ENCODE assay signal across 11 mouse cellular contexts in the genomic region with DNA sequence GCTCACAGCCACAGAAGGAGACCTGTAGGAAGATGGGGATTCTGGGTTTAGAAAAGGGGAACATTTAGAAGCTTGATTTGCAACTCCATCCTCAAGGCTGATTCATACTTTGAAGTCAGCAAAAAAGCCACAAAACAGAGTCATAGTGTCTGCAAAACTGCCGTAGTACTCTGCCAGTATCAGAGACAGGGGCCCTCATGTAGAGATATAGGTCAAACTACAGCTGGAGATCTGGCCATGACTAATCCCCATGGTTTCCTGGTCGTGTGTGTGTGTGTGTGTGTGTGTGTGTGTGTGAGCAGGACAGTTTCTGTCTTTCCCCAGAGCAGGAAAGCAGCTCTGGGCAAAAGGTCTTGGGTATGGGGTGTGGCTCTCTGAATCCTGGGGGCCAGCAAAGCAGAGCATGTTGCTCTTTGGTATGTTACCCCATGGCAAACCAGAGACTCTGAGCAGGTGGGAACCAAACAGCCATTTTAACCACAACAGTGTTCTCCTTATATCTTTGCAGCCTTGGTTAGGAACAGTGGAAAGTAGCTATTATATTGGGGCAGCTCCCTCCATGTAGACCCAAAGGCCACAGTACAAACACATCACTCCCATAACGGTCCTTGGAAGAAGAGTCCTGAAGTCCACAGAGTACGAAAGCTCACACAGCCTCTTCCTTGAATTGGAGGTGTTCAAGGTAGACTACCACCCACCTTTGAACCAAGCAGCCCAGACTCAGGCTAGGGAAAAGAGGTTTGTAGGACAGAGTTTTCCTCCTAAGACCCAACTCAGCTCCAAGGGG. TPM values are rescaled to one million over a fixed set of nuclear protein-coding genes. Genes with fewer than 3 reads are reported as not detected.
DNase-seq lines count a peak whose midpoint lies in the region; ATAC-seq lines count a peak whose summit lies in the region.
"Had no signal": no experiment of that assay in that cellular context is flagged by ENCODE, and none has a peak within 500 bp of the region (broad histone marks: within the 10 kb centered on the region; RNA-seq: fewer than 3 reads in every experiment).

No protein-coding gene starts in this region.

- ATAC-seq in megakaryocyte, adult 5-6 weeks (ENCODE audit: poor library complexity, severe bottlenecking): peak; percentile 25; the same call in 1 of the 2 replicates

- H3K27ac ChIP-seq in embryonic facial prominence, embryonic 10.5 days (replicated peaks): no peak overlapping the region

- 77% methylated on average over 4 of the region's 4 CpGs for WGBS in embryonic facial prominence, embryonic 10.5 days

- peak; percentile 93 for DNase-seq in heart, adult 11 months
- no peak for DNase-seq in heart, postnatal 14 days
- peak; percentile 63 for DNase-seq in 3134 (ENCODE audit: extremely low read depth, insufficient read length, low spot score)
- DNase-seq in adrenal gland, postnatal 10 days: peak; percentile 61
- DNase-seq in embryonic facial prominence, embryonic 10.5 days (ENCODE audit: low spot score): no peak
- no peak for DNase-seq in frontal cortex, postnatal 25 days (ENCODE audit: low spot score in 2 of 2)
- no peak for DNase-seq in layer of hippocampus, adult 9-11 months
- DNase-seq: kidney, adult 9 months; left cerebral cortex, postnatal 4 days; lung, postnatal 10 days had no signal

- no peak overlapping the region for H3K4me3 ChIP-seq in embryonic facial prominence, embryonic 10.5 days

- H3K4me1 ChIP-seq in embryonic facial prominence, embryonic 10.5 days: peaks cover 16% of the 10 kb centered on the region

- peaks cover 10% of the 10 kb centered on the region for H3K36me3 ChIP-seq in embryonic facial prominence, embryonic 10.5 days (replicated peaks)

- H3K9me3 ChIP-seq in embryonic facial prominence, embryonic 10.5 days: no peaks in the 10 kb centered on the region

- intact Hi-C loops in heart, postnatal 14 days (cut with DNase I): no loop called here

- H3K27me3 ChIP-seq in embryonic facial prominence, embryonic 10.5 days (replicated peaks; ENCODE audit: low read depth, poor library complexity, severe bottlenecking): no peaks in the 10 kb centered on the region

RNA-seq across cellular contexts. Expression of gene Slc37a2, which starts 19.4 kb away (rescaled TPM):
- 1 to 10 TPM; 3.0 to 3.1 TPM for total RNA-seq in heart, postnatal 14 days (2021)
- 1 to 10 TPM; 8.8 to 9.8 TPM for total RNA-seq in adrenal gland, postnatal 10 days (2021)
- total RNA-seq in megakaryocyte, adult 5-6 weeks (2015): 2.0 and 2.1 TPM in 2 replicates
- 3.1 and 3.8 TPM in 2 replicates for total RNA-seq in megakaryocyte, adult 5-6 weeks (2017)
- 2.1 and 2.6 TPM in 2 replicates for polyA plus RNA-seq in embryonic facial prominence, embryonic 10.5 days (2016; fragmentation: Nextera tagmentation; extraction: Ambion mirVana)

RNA-seq across cellular contexts. Expression of gene Tmem218, which starts 28.1 kb away (rescaled TPM):
- total RNA-seq in heart, postnatal 14 days (2021): 1 to 10 TPM; 6.4 to 6.5 TPM
- 1 to 10 TPM; 5.8 to 7.3 TPM for total RNA-seq in adrenal gland, postnatal 10 days (2021)
- total RNA-seq in megakaryocyte, adult 5-6 weeks (2015): 2.5 and 2.8 TPM in 2 replicates
- total RNA-seq in megakaryocyte, adult 5-6 weeks (2017): 0.98 and 1.3 TPM in 2 replicates
- 10.2 and 10.8 TPM in 2 replicates for polyA plus RNA-seq in embryonic facial prominence, embryonic 10.5 days (2016; fragmentation: Nextera tagmentation; extraction: Ambion mirVana)

Comparison
In these comparisons a context has a peak if more than half of its experiments do, and no peak if none do; other contexts are left out.
1. DNase-seq: peak in heart, adult 11 months (single experiment), 3134 (single experiment) and adrenal gland, postnatal 10 days (single experiment); none in heart, postnatal 14 days (0 of 2), embryonic facial prominence, embryonic 10.5 days (single experiment), frontal cortex, postnatal 25 days (0 of 2) and layer of hippocampus, adult 9-11 months (single experiment).